Mouse (Mus musculus): ENCODE measurements around the gene 4930442H23Rik. TPM values are rescaled to one million over a fixed set of nuclear protein-coding genes. Genes with fewer than 3 reads are reported as not detected.
A peak's percentile ranks its signal among the peaks of the same experiment; 100 is the strongest.
"Not testable (repeated sequence)": the region's sequence is repeated elsewhere in the genome, so short reads cannot be mapped to it uniquely, and the experiment has no call there.

4930442H23Rik gene
- total RNA-seq, 2 experiments from 2014 or later, result not detected

DNA sequence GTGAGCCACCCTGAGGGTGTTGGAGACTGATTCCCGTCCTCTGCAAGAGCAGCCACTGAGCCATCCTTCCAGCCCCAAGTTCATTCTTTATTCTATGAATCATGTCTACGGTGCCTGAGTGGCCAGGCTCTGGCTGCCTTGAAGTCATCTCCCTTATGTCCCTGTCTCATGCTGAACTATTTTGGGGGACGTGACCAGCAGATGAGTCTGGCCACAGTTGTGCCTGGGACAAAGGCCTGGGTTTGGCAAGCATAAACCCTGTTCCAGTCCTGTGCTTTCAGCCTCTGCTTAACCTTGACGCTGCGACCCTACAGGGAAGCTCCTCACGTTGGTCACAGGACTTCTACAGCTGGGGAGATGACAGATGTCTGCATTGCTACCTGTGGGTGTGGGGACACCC lies 13.7 kb upstream of the 4930442H23Rik start:
- no peak for DNase-seq

DNA sequence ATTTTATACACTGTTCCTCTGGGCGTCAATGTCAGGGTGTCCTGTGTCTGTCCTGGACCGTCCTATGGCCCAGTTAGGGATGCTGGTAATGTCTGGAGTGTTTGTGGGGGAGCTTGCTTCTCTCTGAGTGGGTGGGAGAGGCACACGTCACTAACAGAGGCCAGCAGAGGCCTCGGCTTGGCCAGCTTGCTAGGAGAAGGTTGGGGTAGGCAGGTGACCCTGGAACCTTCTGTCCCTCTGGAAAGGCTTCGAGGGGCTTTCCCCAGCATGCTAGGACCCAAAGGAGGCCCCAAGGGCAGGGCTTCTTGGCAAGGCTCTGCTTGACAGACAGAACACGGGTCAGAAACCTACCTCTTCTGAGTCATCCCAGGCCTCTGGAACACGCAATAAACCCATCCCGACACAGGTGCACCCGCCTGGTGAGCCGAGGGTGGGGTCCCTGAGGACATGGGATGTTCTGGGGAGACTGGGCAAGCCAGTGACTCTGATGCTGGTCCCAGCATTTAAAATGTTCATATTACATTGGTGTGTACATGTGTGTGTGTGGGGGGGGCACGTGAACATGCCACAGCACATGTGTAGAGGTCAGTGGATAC lies 12.9 kb upstream of the 4930442H23Rik start:
- no peak for DNase-seq

DNA sequence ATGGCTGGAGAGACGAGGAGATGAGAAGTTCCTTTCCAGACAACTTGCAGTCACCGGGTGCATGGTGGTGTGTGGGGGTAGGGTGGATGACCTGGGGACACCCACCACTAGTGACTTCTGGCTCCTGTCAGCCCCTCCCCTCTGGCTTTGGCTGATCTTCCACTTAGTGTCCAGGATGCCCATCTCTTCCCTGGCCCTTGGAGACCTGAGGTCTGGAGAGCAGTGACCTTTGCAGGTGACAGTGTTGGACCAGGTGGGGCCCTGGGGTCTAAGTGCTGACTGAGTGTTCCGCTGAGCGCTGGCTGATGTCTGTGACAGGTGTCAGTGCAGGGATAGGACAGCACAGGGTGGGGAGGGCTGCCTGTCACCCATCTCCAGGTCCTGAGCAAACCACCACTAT lies 11.7 kb upstream of the 4930442H23Rik start:
- no peak for DNase-seq

DNA sequence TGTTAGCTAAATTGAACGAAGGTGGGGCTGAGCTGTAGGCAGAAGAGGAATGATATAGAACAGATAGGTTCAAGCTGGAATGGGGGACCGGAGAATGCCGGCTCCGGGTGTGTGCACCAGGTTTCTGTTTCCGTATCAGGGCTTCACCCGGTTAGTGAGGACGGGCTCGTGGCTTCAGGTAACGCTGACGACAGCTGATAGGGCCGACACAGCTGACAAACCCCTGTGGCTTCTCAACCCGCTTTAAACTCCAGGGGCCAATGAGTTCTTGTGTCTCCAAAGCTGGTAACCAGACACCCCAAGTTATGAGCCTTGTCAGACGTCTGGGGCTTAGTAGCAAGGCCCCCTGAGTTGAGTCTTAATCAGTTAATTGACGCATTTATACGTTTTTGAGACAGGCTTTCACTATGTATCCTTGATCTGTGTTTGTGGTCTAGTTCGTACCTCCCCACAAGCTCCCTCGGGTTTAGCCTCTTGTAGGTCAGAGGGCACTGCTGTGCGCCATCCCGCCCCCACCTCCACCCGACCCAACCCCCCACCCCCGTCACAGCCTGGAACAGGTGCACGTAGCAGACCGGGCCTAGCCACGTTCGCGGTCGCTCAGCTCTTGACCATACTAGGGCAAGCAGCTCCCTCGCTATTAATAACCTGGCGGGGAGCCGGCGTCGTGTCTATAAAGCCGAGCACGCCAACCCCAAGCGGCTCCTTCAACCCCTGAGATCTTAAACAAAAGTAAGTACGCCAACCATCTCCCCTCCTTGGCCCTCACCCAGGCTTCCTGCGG lies 10.5 kb upstream of the 4930442H23Rik start:
- peak; percentile 73 for DNase-seq

DNA sequence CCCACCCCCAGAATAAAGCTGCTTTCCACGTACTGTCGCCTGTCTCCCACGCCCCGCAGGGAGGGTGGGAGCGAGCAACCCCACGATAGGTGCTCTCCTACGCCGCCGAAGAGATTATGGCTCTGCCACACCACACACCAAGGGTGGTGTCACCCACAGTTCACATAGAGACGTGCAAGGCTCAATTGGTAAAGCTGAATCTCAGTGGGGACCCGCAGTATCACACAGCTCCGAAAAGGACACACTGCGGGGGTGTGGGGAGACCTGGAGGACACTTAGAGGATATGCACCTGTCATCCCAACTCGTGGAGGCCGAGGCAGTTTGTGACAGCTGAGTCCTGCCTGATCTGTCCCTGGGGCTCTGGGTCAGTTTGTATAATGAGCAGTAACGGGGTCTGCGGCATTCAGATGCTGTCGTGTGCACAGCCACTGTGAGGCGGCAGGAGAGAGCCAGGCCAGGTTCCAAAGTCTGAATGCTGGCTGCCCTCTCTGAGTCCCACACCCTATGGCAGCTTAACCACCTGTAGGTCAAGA lies 9.4 kb upstream of the 4930442H23Rik start:
- peak; percentile 42 for DNase-seq

DNA sequence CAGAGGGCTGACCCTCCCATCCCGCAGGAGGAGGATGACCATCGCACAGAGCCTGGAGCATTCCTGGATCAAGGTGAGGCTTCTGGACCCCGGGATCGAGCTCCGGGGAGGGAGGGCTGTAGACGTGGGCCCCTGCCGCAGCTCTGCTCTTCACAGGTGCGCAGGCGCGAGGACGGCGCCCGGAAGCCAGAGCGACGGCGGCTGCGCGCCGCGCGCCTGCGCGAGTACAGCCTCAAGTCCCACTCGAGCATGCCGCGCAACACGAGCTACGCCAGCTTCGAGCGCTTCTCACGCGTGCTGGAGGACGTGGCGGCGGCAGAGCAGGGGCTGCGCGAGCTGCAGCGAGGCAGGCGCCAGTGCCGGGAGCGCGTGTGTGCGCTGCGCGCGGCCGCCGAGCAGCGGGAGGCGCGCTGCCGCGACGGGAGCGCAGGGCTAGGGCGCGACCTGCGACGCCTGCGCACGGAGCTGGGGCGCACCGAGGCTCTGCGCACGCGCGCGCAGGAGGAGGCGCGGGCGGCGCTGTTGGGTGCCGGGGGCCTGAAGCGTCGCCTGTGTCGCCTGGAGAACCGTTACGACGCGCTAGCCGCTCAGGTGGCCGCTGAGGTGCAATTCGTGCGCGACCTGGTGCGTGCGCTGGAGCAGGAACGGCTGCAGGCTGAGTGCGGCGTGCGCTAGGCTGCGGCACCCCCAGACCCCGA lies 8.8 kb upstream of the 4930442H23Rik start:
- peak; percentile 81 for DNase-seq

DNA sequence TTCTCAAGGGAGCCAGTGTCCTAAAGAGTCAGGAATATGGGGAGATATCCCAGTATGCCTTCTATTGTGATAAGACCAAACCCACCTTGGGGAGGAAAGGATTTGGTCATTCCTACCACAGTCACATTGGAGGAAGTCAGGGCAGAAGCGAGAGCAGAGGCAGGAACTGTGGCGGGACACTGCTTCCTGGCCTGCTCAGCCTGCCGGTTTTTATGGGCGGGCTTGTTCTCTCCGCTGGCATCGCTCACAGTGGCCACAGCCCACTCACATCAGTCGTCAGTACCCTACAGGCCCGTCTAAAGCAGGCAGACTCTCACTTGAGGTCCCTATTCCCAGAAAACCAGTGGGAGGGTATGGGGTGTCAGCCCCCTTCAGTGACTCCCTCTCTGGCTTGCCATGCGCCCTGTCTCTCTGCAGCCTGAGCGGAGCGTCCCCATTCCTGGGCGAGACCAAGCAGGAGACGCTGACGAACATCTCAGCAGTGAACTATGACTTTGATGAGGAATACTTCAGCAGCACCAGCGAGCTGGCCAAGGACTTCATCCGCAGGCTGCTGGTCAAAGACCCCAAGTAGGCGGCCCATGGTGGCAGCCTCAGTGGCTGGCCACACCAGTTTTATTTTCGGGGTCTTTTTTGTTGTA lies 7.8 kb upstream of the 4930442H23Rik start:
- peak; percentile 11 for DNase-seq

DNA sequence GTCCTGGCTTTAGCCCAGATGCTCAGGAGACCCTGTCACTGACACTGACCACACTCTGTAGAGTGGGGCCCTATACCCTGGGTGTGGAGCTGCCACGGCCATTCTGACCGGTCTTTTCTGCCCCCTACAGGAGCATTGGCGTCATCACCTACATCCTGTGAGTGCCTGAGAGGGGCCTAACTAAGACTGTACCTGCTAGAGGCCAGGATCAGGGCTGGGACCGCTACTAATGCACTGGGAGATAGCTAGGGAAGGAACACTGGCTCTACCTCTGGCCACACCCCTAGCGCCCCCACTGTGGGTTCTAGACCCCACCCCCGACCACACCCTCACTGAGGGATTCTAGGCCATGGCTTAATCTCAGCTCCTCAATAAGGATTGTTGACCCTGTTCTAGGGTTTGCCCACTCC lies 7.3 kb upstream of the 4930442H23Rik start:
- no peak for DNase-seq

DNA sequence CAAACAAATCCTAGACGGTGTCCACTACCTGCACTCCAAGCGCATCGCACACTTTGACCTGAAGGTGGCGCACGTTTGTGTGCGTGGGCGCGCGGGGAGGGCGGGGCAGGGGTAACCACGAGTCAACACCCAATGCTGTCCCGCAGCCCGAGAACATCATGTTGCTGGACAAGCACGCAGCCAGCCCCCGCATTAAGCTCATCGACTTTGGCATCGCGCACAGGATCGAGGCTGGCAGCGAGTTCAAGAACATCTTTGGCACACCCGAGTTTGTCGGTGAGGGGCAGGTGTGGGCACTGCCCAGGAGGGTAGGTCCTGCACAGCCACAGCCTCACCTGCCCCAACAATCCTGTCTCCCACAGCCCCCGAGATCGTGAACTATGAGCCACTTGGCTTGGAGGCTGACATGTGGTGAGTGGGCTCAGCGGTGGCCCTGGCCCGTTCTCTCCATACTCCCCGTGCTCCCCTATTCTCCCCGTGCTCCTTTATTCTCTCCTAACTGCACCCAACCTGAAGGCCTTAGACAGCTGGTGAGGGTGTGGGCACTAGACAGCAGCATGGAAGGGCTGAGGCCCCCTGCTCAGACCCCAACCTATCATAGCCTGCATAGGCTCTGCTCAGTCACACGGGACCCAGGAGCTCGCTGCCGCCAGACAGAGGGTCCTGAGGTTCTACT lies 6.7 kb upstream of the 4930442H23Rik start:
- DNase-seq, result peak; percentile 45

DNA sequence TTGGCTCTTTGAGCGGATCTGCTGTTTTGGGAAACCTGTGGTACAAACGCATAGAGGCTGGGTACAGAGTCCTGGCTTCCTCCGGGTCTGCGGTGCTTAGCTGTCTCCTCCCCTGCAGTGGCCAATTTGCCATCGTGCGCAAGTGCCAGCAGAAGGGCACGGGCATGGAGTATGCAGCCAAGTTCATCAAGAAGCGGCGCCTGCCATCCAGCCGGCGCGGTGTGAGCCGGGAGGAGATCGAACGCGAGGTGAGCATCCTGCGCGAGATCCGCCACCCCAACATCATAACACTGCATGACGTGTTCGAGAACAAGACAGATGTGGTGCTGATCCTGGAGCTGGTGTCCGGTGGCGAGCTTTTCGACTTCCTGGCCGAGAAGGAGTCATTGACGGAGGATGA lies 6.2 kb upstream of the 4930442H23Rik start:
- DNase-seq, result no peak

DNA sequence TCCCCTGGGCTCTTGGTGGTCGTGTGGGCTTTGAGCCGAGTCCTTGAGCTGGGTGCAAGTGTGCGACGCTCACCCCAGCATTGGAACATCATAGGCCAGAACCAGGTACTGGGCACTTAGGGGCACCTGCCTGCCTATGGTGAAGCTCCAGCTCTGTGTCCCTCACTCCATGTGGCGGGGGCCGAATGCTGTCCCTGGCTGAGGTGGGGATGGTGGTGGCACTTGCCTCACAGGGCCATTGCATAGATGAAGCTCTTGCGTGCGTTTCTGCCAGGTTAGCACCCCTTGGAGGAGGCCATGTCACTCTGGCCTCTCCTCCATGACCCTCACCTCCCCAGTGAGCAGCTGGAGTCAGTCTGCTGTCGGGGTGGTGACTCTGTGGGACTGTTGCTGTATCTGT lies 3.5 kb upstream of the 4930442H23Rik start:
- no peak for DNase-seq

DNA sequence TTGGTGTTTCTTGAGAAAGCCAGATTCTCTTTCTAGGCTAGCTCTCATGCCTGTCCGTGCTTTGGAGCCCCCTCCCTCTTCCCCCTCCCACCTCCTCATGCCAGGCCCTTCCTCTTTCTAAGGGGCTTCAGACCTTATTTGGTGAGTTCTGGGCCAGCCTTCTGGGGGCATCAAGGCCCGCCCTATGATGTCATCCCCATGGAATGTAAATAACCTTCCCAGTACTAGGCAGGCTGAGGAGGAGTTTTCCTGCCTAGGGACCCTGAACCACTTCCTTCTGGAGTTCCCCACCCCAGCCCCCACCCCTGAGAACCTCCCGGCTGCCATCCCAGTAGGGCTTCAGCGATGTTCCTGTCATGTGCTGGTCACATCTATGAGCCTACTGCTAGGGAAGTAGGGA lies 1.1 kb upstream of the 4930442H23Rik start:
- DNase-seq, result no peak

DNA sequence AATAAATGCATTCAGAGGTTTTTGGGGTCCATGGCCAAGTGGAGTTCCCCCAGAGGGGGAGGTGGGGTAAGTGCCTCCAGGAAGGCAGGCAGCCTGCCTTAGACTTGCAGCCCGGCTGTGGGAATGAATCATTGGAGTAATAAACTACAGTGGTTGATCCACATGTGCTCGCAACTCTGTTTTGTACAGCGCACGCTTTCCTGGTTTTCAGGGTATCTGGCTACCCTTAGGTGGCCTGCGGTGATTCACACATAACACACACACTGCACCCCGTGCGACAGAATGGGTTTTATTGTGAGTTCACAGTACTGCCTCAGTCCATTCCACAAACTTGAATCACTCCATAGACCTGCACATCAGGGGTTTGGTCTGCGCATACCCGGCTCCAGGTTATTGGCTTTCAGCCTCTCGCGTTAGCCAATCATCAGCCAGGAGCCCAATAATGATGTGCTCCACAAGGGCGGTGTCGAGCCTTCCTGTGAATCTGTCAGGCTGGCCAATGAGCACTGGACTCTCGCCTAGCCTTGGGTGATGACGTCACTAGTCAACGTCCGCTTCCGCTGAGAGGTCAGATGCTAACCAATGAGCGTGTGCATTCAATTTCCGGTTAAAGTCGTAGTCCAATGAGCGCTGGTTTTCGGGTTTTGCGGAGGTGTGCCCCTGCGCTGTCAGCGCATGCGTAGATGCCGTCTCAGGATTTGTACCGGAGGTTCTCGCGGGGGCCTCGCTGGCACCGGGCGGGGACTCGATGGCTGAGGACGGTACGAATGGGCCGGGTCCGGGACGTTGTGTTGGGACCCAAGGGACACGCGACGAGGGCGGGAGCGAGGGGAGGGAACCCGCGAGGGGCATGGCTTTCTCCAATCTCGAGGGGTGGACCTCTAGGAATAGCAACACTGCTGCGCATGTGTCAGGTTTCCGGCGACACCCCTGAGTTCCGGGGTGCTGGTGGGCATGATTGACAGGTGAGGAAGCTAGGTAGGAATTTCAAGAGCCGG lies 1.0 kb downstream of the 4930442H23Rik start, which contains the start of gene Dapk3:
Gene Dapk3, plus strand, starts transcription at position 670 of the 998 bp plus-strand sequence.
- DNase-seq, result peak; percentile 92

DNA sequence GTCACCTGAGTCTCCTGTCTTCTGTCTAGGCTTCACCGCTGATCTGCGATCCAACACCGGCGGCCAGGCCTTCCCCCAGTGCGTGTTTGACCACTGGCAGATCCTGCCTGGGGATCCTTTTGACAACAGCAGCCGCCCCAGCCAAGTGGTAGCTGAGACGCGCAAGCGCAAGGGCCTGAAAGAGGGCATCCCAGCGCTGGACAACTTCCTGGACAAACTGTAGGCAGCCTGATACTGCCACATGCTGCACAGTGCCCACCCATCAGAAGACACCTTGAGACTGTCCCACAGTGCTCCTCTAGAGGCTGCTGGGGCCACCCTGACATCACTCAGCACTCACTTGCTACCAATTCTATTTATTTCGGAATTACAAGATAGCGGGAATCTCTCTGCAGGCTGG lies 1.8 kb downstream of the 4930442H23Rik start:
- not testable (repeated sequence) for DNase-seq

DNA sequence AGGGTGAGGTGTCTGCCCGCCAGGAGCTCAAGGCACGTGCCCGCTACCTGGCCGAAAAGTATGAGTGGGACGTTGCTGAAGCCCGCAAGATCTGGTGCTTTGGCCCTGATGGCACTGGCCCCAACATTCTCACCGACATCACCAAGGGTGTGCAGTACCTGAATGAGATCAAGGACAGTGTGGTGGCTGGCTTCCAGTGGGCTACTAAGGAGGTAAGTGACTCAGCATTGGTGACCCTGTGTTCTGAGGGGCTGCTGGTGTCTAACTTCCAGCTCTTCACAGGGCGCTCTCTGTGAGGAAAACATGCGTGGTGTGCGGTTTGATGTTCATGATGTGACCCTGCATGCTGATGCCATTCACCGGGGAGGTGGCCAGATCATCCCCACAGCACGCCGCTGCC lies 2.7 kb downstream of the 4930442H23Rik start:
- DNase-seq, result no peak

DNA sequence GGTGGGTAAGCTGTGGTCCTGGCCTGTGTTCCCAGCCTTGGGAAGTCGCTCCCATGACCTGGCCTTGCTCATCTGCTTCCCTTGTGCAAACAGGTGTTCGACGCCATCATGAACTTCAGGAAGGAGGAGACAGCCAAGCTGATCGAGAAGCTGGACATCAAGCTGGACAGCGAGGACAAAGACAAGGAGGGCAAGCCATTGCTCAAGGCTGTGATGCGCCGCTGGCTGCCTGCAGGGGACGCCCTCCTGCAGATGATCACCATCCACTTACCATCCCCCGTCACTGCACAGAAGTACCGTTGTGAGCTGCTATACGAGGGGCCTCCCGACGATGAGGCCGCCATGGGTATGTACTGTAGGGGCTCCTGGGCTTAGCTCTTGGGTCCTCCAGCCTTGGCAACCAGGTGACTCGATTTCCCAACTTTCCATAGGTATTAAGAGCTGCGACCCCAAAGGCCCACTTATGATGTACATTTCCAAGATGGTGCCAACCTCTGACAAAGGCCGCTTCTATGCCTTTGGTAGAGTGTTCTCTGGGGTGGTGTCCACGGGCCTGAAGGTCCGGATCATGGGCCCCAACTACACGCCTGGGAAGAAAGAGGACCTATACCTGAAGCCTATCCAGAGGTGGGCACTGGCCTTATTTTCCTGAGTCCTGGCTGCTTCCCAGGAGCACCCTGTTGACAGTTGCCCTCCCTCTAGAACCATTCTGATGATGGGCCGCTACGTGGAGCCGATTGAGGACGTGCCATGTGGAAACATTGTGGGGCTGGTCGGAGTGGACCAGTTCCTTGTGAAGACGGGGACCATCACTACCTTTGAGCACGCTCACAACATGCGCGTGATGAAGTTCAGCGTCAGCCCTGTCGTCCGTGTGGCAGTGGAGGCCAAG lies 4.0 kb downstream of the 4930442H23Rik start:
- DNase-seq, result no peak

DNA sequence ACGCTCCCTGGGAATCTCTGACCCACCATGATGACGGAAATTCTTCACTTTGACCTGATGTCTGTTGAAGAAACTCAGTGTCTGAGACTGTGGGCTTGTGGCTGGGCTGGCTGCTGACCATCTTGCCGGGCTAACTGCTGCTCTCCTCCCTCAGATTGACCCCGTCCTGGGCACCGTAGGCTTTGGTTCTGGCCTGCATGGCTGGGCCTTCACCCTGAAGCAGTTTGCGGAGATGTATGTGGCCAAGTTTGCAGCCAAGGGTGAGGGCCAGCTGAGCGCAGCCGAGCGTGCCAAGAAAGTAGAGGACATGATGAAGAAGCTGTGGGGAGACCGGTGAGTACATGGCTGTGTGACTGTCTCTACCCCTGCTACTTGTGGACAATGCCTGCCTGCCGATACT lies 4.7 kb downstream of the 4930442H23Rik start:
- no peak for DNase-seq

DNA sequence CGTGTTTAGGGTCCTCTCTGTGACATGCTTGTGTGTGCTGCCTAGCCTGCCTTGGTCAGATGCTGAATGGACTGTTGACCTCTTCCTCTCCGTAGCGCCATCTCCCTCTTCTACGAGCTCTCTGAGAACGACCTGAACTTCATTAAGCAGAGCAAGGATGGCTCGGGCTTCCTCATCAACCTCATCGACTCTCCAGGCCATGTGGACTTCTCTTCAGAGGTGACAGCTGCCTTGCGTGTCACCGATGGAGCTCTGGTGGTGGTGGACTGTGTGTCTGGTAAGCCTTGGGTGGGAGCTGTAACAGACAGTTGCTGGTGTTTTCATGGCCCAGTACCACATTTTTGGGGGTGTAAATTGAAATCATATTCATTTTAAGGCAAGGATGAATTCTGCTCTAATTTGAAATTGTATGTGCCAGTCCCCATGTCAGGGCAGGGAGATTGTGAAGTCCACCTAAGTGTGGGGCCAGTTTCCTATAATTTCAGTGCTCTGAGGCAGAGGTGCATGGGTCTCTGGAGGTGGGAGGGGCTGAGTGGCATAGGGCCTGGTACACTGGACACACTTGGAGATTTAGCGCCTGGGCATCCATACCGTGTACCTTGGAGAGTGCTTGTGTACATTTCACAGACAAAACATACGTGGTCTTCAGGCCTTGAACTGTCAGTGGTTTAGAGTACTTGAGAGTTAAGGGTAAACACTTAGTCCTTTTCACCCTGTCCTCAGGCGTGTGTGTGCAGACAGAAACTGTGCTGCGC lies 5.5 kb downstream of the 4930442H23Rik start:
- DNase-seq, result no peak

DNA sequence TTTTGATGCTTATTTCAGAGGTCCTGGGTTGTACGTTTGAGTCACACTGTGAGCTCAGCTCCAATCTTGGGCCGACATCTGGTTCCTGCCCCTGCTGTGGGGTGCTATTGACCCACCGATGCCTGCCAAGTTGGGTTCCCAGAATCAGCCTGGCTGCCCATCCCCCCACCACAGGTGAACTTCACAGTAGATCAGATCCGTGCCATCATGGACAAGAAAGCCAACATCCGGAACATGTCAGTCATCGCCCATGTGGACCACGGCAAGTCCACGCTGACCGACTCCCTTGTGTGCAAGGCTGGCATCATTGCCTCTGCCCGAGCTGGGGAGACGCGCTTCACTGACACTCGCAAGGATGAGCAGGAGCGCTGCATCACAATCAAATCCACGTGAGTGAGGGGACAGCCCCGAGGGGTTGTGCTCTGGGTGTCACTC lies 6.1 kb downstream of the 4930442H23Rik start:
- DNase-seq, result peak; percentile 40

All from gastrocnemius, postnatal 10 days (tissue).